Mouse (Mus musculus) myocyte (in vitro differentiated cells): Measurements from ENCODE around the gene Mad2l2. TPM values are rescaled to one million over a fixed set of nuclear protein-coding genes. Genes with fewer than 3 reads are reported as not detected.

Experiments
- H3K27me3 ChIP-seq: one replicate; pipeline ENCODE4 v1.6.1; 2011; ENCODE audit not compliant: control insufficient read depth, insufficient read depth, insufficient read length
- H3K36me3 ChIP-seq: one replicate; pipeline ENCODE4 v1.6.1; 2011; ENCODE audit not compliant: control insufficient read depth, insufficient read depth
- H3K4me2 ChIP-seq: one replicate; pipeline ENCODE4 v1.6.1; 2011; ENCODE audit warnings: low read depth, control low read depth
- H3K4me3 ChIP-seq: one replicate; pipeline ENCODE4 v1.5.1; 2011; ENCODE audit warnings: mild to moderate bottlenecking, control low read depth, moderate library complexity
- H3K79me2 ChIP-seq: one replicate; pipeline ENCODE4 v1.6.1; 2011; ENCODE audit not compliant: control insufficient read depth, insufficient read depth
- H3ac ChIP-seq: one replicate; pipeline ENCODE4 v1.6.1; 2011; ENCODE audit not compliant: control insufficient read depth, insufficient read length
- CEBPB ChIP-seq: IDR thresholded peaks from 2 replicates; pipeline ENCODE4 v1.6.1; 2011; ENCODE audit warnings: mild to moderate bottlenecking, moderate library complexity; ENCODE audit not compliant: poor library complexity, insufficient read depth, severe bottlenecking
- E2F4 ChIP-seq: IDR thresholded peaks from one replicate; pipeline ENCODE4 v1.6.1; 2011; ENCODE audit warnings: mild to moderate bottlenecking, control low read depth, moderate library complexity; ENCODE audit not compliant: insufficient read depth
- MAX ChIP-seq: IDR thresholded peaks from one replicate; pipeline ENCODE4 v1.6.1; 2011; ENCODE audit warnings: low read depth, mild to moderate bottlenecking, control low read depth
- MYOD1 ChIP-seq, 3 experiments: IDR thresholded peaks; one replicate each; pipeline ENCODE4 v1.6.1; 2011; ENCODE audit warnings: control low read depth in 2 of 3, low read depth in 2 of 3, mild to moderate bottlenecking in 2 of 3, moderate library complexity in 1 of 3; ENCODE audit not compliant: insufficient read length in 2 of 3, control insufficient read depth in 1 of 3
- MYOG ChIP-seq, 3 experiments: IDR thresholded peaks; one replicate each; pipeline ENCODE4 v1.6.1; 2011; ENCODE audit warnings: control low read depth in 2 of 3, low read depth in 2 of 3, mild to moderate bottlenecking in 2 of 3; ENCODE audit not compliant: insufficient read length in 2 of 3, control insufficient read depth in 1 of 3, insufficient read depth in 1 of 3
- POLR2A ChIP-seq: IDR thresholded peaks from one replicate; pipeline ENCODE4 v1.6.1; 2011; ENCODE audit warnings: low read depth, mild to moderate bottlenecking, control low read depth, moderate library complexity; ENCODE audit not compliant: insufficient read length
- POLR2AphosphoS2 ChIP-seq: IDR thresholded peaks from one replicate; pipeline ENCODE4 v1.6.1; 2011; ENCODE audit warnings: low read depth, control low read depth; ENCODE audit not compliant: insufficient read length
- REST ChIP-seq: IDR thresholded peaks from one replicate; pipeline ENCODE4 v1.6.1; 2011; ENCODE audit warnings: mild to moderate bottlenecking, control low read depth, moderate library complexity; ENCODE audit not compliant: insufficient read depth, insufficient read length
- SRF ChIP-seq: IDR thresholded peaks from one replicate; pipeline ENCODE4 v1.6.1; 2011; ENCODE audit warnings: low read depth; ENCODE audit not compliant: control insufficient read depth, insufficient read length
- TCF12 ChIP-seq: IDR thresholded peaks from one replicate; pipeline ENCODE4 v1.6.1; 2011; ENCODE audit warnings: mild to moderate bottlenecking, control low read depth; ENCODE audit not compliant: poor library complexity, insufficient read depth, severe bottlenecking
- TCF3 ChIP-seq: IDR thresholded peaks from one replicate; pipeline ENCODE4 v1.6.1; 2011; ENCODE audit warnings: low read depth, control low read depth; ENCODE audit not compliant: insufficient read length
- USF1 ChIP-seq: IDR thresholded peaks from one replicate; pipeline ENCODE4 v1.6.1; 2011; ENCODE audit warnings: low read depth, mild to moderate bottlenecking, control low read depth, moderate library complexity
- polyA plus RNA-seq: library from polyadenylated mRNA; unstranded; fragments of >200 nt; fragmentation: generic; extraction: Trizol; gene quantifications from one replicate; pipeline ENCODE4 v1.2.1, GENCODE M21; 2012; ENCODE audit warnings: missing spikeins

Mad2l2 gene
- polyA plus RNA-seq, 1 experiment = 31.0 TPM

DNA sequence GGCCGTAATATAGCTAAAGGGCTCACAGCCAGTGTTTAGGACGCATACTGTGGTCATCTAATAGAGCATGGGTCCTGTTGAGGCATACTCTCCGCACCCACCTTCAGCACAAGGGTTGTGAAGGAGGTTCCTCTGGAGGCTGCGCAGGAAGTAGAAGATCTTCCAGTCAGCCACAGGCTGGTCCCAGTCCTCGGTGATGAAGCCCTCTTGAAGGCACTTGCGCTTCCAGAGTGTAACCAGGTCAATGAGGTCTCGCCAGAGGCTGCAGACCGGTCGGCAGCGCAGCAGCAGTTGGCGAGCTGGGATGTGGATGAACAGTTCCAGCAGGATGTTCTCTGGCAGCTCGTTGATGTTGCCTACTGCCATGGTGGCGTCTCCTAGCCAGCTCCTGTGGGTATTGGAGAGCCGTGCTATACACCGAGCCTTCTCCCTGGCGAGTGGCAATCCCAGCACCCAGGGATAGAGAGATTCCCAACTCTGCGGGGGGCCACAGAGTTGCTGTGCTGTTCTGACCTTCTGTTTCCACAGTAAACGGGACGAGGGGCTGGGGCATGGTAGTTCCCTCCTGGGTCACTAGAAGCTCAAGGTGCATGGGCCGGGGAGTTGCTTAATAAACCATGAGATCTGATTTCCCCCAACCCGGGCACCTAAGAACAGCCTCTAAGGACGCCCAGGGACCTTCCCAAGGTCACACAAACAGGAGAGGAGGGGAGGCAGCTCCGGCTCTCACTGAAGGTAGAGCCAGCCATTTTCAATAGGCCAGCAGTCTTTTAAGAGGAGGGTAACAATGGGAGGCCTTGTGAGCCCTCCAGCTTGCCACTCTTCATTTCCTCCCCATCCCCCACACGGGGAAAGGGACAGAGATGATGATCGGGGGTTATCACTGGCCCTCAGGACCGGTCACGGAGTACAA, 28.5 kb downstream of the Mad2l2 start:
- Histone ChIP-seq H3K4me2 (peak overlapping the region; percentile 24), H3K79me2 (no peaks in the 10 kb centered on the region), H3K36me3 (no peaks in the 10 kb centered on the region), H3ac (no peak overlapping the region), H3K27me3 (no peaks in the 10 kb centered on the region), H3K4me3 (peak overlapping the region; percentile 23)
- TF ChIP-seq CEBPB = no peak
- no peak for TF ChIP-seq TCF3
- TF ChIP-seq MYOG (IDR thresholded peaks at IDR 0.05; ENCODE audit: control insufficient read depth in 1 of 3, insufficient read depth in 1 of 3, insufficient read length in 2 of 3, low read depth in 2 of 3) = no peak
- TF ChIP-seq POLR2A = no peak
- TF ChIP-seq TCF12 = no peak
- no peak for TF ChIP-seq USF1
- no peak for TF ChIP-seq POLR2AphosphoS2
- TF ChIP-seq E2F4 = no peak
- TF ChIP-seq MAX = no peak
- no peak for TF ChIP-seq REST
- no peak for TF ChIP-seq MYOD1 (IDR thresholded peaks at IDR 0.05; ENCODE audit: control insufficient read depth in 1 of 3, insufficient read length in 2 of 3, low read depth in 2 of 3)

DNA sequence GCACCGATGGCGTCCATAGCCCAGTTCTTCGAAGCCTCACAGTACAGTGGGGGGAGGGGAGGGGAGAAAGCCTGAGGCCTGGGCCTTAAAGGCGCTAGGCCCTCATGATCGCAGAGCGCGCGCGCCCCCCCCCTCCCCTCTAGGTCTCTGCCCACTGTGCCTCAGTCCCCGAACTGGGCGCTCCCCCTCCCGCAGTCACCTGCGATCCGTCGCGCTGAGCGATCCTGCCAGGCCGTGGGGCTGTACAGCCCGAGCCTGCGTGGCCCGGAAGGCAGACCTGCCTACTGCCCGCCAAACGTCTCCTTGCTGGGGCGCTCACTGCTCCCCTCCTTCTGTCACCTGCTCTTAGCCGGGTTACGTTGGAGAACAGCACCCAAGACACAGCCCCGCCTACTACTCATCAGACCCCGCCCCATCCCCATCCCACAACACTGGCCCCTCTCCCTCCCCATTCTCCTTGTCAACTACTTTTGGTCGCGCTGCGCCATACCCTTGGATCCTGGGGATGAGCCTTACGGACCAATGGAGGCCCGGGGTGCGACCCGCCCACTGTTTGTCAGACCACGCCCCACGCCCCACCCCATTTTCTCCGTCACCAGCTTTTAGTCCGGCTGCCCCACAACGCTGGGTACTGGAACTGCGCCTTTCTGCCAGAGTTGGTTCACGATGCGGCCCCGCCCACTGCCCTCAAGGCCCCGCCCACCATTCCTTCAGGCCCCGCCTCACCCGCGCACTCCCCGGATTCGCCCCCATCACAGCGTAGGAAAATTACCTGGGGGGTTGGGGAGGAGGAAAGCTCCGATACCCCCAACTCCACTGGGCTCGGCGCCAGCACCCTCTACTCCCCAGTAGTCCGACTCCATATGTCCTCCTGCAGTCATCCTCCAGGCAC, 29.6 kb downstream of the Mad2l2 start:
- peaks cover 11% of the 10 kb centered on the region for H3K27me3 ChIP-seq

DNA sequence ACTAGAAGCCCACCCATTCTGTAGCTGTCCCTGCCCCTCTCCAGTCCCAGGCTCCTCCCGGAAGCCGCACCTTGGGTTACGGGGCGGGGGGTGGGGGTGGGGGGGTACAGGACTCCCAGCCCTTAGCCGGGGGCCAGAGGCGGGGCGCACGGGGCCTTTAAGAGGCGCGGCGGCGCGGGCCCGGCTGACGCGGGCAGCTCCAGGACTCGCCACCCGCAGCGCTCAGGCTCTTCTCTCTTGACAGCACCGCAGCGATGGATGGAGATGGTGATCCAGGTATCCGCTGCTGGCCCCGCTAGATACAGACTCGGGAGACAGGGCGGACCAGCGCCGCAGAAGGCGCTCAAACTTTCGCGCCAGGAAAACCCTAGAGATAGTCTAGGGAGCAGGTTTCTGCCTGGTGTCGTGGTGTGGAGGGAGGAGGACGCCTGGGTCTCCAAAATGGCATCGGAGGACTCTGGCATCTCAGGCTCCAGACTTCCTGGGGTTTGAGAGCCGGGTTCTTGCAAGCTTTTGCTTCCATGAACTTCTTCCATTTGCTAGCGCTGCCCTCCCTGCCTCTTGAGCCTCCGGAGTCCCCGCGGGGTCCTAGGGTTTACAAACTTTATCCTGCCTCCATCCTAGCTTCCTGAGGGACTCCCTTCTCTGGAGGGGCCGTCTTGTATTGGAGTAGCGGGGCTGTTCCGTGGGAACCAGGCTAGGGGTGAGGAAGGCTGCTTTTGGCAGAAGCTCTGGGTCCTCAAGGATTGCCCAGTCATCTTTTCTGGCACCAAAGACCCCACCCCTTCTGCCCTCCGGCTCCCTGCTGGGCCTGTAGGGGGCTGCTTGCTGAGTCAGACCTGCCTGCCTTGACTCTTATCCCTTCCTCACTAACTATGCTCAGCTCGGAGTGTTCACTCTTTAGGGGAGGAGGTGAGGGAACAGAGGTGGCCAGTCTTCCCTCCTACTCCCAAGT, 30.5 kb downstream of the Mad2l2 start, which contains the start of the genes Fbxo44 and Fbxo2:
Fbxo44 (minus strand) TSS at position 47 of the 955 bp plus-strand sequence.
Fbxo2 (plus strand) TSS at position 186 of the 955 bp plus-strand sequence.
- Histone ChIP-seq H3K36me3 (no peaks in the 10 kb centered on the region), H3K79me2 (no peaks in the 10 kb centered on the region), H3ac (no peak within 1 kb of the TSS), H3K27me3 (peaks cover 20% of the 10 kb centered on the region), H3K4me2 (peak within 1 kb of the TSS; percentile 75), H3K4me3 (peak within 1 kb of the TSS; percentile 23)
- TF ChIP-seq TCF3 (no peak), E2F4 (no peak), MYOD1 (IDR thresholded peaks at IDR 0.05; ENCODE audit: control insufficient read depth in 1 of 3, insufficient read length in 2 of 3, low read depth in 2 of 3) (no peak), USF1 (no peak), MYOG (IDR thresholded peaks at IDR 0.05; ENCODE audit: control insufficient read depth in 1 of 3, insufficient read depth in 1 of 3, insufficient read length in 2 of 3, low read depth in 2 of 3) (no peak), POLR2A (no peak), REST (no peak), SRF (no peak), POLR2AphosphoS2 (no peak), MAX (no peak), CEBPB (no peak), TCF12 (no peak)

More for the DNA sequence above, 29.6 kb downstream of the Mad2l2 start:
- H3ac ChIP-seq = no peak overlapping the region
- peak overlapping the region; percentile 75 for H3K4me2 ChIP-seq
- H3K79me2 ChIP-seq = no peaks in the 10 kb centered on the region
- H3K36me3 ChIP-seq = no peaks in the 10 kb centered on the region
- H3K4me3 ChIP-seq = peak overlapping the region; percentile 23
- TF ChIP-seq POLR2AphosphoS2 (no peak), MYOD1 (IDR thresholded peaks at IDR 0.05; ENCODE audit: control insufficient read depth in 1 of 3, insufficient read length in 2 of 3, low read depth in 2 of 3) (peak in 1 of 3 experiments; percentile 21), REST (no peak)

DNA sequence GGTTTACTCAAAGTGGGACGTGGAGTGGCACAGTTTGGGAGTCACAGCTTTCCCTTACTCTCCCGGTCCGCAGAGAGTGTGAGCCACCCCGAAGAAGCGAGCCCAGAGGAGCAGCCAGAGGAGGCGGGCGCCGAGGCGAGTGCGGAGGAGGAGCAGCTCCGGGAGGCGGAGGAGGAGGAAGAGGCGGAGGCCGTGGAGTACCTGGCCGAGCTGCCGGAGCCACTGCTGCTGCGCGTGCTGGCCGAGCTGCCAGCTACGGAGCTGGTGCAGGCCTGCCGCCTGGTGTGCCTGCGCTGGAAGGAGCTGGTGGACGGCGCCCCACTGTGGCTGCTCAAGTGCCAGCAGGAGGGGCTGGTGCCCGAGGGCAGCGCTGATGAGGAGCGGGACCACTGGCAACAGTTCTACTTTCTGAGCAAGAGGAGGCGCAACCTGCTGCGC, 33.8 kb downstream of the Mad2l2 start:
- H3K4me2 ChIP-seq = peak overlapping the region; percentile 66
- H3ac ChIP-seq = no peak overlapping the region
- peaks cover 31% of the 10 kb centered on the region for H3K27me3 ChIP-seq
- H3K4me3 ChIP-seq = no peak overlapping the region
- TF ChIP-seq MYOD1 (IDR thresholded peaks at IDR 0.05; ENCODE audit: control insufficient read depth in 1 of 3, insufficient read length in 2 of 3, low read depth in 2 of 3) (peak in 1 of 3 experiments; percentile 12), USF1 (no peak), MAX (no peak), MYOG (IDR thresholded peaks at IDR 0.05; ENCODE audit: control insufficient read depth in 1 of 3, insufficient read depth in 1 of 3, insufficient read length in 2 of 3, low read depth in 2 of 3) (peak in 1 of 3 experiments; percentile 27), TCF3 (no peak), POLR2A (no peak), E2F4 (no peak), CEBPB (no peak), POLR2AphosphoS2 (no peak)
- H3K79me2 ChIP-seq = no peaks in the 10 kb centered on the region
- H3K36me3 ChIP-seq = no peaks in the 10 kb centered on the region
